Mouse (Mus musculus) neural tube, embryonic 13.5 days (tissue): ENCODE data around the gene Utp14b. TPM values are rescaled to one million over a fixed set of nuclear protein-coding genes. Genes with fewer than 3 reads are reported as not detected.
A peak's percentile ranks its signal among the peaks of the same experiment; 100 is the strongest.

Experiments used
- ATAC-seq: fragments of 200-750 bp; cut with Nextera tagmentation; 2 replicates; pipeline ENCODE4 v1.8.0; 2017; ENCODE audit warnings: low read depth, mild to moderate bottlenecking, moderate TSS enrichment, moderate library complexity
- H3K27ac ChIP-seq: fragments of 300-500 bp; sonication (generic); replicated peaks from 2 replicates; pipeline ENCODE4 v1.5.1; 2015; ENCODE audit warnings: moderate library complexity, mild to moderate bottlenecking, inconsistent platforms
- H3K27me3 ChIP-seq: fragments of 300-500 bp; sonication (generic); 2 replicates; pipeline ENCODE4 v1.6.1; 2015; ENCODE audit warnings: mild to moderate bottlenecking, inconsistent platforms
- H3K36me3 ChIP-seq: fragments of 300-500 bp; sonication (generic); 2 replicates; pipeline ENCODE4 v1.6.1; 2015; ENCODE audit warnings: mild to moderate bottlenecking, inconsistent platforms
- H3K4me1 ChIP-seq: fragments of 300-500 bp; sonication (generic); replicated peaks from 2 replicates; pipeline ENCODE4 v1.6.1; 2015; ENCODE audit warnings: inconsistent platforms
- H3K4me2 ChIP-seq: fragments of 300-500 bp; sonication (generic); 2 replicates; pipeline ENCODE4 v1.6.1; 2015; ENCODE audit warnings: inconsistent platforms, mild to moderate bottlenecking, moderate library complexity
- H3K4me3 ChIP-seq: fragments of 300-500 bp; sonication (generic); 2 replicates; pipeline ENCODE4 v1.5.1; 2015; ENCODE audit warnings: mild to moderate bottlenecking, inconsistent platforms
- H3K9ac ChIP-seq: fragments of 300-500 bp; sonication (generic); 2 replicates; pipeline ENCODE4 v1.6.1; 2015; ENCODE audit warnings: moderate library complexity, mild to moderate bottlenecking, inconsistent platforms
- H3K9me3 ChIP-seq: fragments of 300-500 bp; sonication (generic); 2 replicates; pipeline ENCODE4 v1.6.1; 2016; ENCODE audit warnings: inconsistent platforms
- WGBS: fragments of 180-500 bp; shearing (Covaris S2); methylation state at CpG from one replicate; pipeline ENCODE4 v1.1.7; 2015; 5-methylcytosine and 5-hydroxymethylcytosine counted together
- polyA plus RNA-seq: library from polyadenylated mRNA; unstranded; fragments of >200 nt; fragmentation: Nextera tagmentation; extraction: Ambion mirVana; gene quantifications from 2 replicates; pipeline ENCODE4 v1.2.1, GENCODE M21; 2015

Gene Utp14b
- polyA plus RNA-seq, 1 experiment from 2014 or later, result 2.0 TPM

DNA sequence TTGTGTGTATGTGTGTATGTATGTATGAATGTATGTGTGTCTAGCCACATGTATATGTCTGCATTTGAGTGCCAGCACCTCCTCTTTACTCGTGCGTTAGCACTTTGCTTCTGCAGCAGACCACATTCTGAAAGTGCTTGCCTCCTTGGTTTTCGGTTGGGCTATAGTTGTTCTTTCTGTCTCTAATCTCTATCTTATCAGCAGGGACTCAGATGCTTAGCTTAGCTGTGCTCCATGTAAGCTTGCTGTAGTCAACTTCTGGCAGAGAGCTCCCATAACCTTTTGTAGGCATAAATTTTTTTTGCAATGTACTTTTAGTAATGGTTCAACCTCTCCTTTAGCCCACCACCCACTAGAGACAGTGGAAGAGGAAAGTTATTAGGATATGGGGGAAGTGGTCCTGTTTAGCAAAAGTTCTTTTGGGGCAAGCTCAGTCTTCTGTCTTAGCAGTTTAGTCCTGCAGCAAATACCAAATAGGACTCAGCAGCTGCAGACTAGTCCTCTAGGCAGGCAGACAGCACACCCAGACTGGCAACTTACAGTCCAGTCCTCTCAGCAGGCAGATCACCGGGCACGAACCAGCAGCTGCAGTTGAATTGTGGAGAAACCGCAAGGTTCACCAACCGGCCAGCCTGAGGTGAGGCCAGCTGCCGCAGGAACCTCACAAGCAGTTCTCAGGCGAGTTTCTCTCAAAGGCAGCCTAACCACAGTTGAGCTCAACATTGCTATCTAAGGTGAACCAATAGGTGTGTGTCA is 36.8 kb downstream of the Utp14b start:
- Histone ChIP-seq H3K9me3 (no peaks in the 10 kb centered on the region), H3K9ac (no peak overlapping the region), H3K4me1 (no peaks in the 10 kb centered on the region), H3K4me3 (no peak overlapping the region), H3K27ac (no peak overlapping the region), H3K36me3 (peaks cover 80% of the 10 kb centered on the region), H3K27me3 (no peaks in the 10 kb centered on the region), H3K4me2 (no peak overlapping the region)
- ATAC-seq, result no peak
- 91% methylated on average over 9 of the region's 9 CpGs for WGBS

DNA sequence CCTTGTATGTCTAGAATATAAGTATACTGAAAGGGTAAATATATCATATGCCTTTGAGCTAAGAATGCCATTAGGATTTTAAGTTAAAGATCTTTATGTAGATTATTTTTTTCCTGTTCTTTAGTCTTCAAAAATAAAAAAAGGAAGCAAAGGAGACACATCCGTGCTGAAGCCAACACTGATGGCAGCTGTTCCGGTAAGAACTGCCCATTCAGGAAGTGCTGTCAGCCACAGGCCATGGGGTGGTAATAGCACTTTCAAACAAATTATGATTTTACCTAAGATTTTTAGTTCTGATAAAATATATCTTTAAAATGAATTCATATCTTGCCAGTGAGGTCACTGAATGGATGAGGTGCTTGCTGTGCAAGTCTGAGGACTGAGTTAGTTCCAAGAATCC is 38.5 kb downstream of the Utp14b start:
- Histone ChIP-seq H3K4me3 (no peak overlapping the region), H3K4me2 (no peak overlapping the region), H3K36me3 (peaks cover 80% of the 10 kb centered on the region), H3K27ac (no peak overlapping the region), H3K4me1 (no peaks in the 10 kb centered on the region), H3K9me3 (no peaks in the 10 kb centered on the region), H3K9ac (no peak overlapping the region), H3K27me3 (no peaks in the 10 kb centered on the region)
- no peak for ATAC-seq
- WGBS, result 93% methylated on average over 2 of the region's 2 CpGs

DNA sequence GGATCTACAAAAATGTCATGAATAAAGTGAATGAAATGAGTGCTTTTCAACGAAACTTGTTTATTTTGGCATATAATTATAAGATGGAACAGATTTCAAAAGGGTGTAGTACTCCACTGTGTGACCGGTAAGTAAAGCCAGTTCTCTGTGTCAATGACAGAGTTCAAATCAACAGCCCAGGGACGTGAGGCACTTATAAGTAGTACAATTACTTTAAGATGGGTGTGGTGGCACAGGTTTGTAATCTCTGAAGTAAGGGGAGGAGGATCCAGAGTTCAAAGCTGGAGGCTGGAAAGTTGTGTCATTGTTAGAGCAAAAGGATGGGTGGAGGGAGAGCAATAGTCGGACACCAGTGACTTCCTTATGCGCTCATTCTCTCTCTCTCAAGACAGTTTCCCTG is 39.1 kb downstream of the Utp14b start:
- Histone ChIP-seq H3K27ac (no peak overlapping the region), H3K36me3 (peaks cover 83% of the 10 kb centered on the region), H3K9me3 (no peaks in the 10 kb centered on the region), H3K27me3 (no peaks in the 10 kb centered on the region), H3K4me3 (no peak overlapping the region), H3K4me1 (no peaks in the 10 kb centered on the region), H3K9ac (no peak overlapping the region), H3K4me2 (no peak overlapping the region)
- WGBS, result 88% methylated on average over 5 of the region's 5 CpGs
- no peak for ATAC-seq

DNA sequence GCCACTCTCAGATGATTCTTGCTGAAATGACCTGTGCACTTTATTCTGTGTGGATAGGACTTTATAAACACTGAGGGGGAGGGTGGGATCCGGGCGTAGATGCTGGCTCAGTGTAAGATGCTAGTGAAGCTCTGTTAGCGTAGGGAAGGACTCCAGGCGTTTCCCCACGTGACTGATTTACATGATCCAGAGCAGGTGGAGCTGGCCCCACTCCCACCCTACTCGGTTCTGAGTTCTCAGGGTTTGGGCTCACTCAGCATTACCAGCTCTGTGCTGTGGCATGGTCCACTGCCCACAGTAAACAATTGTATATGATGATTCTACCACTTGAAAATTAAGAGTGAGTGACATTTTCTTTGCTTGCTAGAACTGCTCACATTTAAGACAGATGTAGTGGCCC is 40.3 kb downstream of the Utp14b start:
- Histone ChIP-seq H3K27ac (no peak overlapping the region), H3K9me3 (no peaks in the 10 kb centered on the region), H3K4me2 (no peak overlapping the region), H3K4me3 (no peak overlapping the region), H3K36me3 (peaks cover 83% of the 10 kb centered on the region), H3K9ac (no peak overlapping the region), H3K4me1 (no peaks in the 10 kb centered on the region), H3K27me3 (no peaks in the 10 kb centered on the region)
- 79% methylated on average over 6 of the region's 6 CpGs for WGBS
- 0 out of 2 replicates have a peak, but pooled peaks have one; percentile 36 for ATAC-seq

DNA sequence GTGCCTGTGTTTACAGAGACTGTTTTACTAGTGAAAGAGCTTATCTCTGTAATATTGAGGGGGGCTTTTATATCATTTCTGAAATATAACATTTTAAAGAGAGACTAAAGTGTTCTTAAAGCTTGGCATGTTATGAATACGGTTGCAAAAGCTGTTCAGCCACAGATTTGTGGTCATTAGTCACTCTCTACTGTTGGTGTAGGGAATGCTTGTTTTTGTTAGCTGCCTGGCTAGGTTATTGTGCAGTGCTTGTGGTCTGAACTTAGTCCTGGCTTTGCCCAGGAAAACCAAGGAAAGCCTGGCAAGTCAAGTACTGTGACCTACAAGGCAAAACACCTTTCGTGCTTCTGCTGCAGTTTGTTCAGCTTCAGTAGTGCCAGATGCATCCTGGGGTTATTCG is 43.9 kb downstream of the Utp14b start:
- H3K27me3 ChIP-seq, result no peaks in the 10 kb centered on the region
- ATAC-seq, result no peak
- H3K4me2 ChIP-seq, result no peak overlapping the region
- WGBS, result 90% methylated on average over 3 of the region's 3 CpGs
- H3K4me1 ChIP-seq, result no peaks in the 10 kb centered on the region
- no peak overlapping the region for H3K27ac ChIP-seq
- H3K9me3 ChIP-seq, result no peaks in the 10 kb centered on the region
- H3K36me3 ChIP-seq, result peaks cover 85% of the 10 kb centered on the region
- no peak overlapping the region for H3K9ac ChIP-seq
- H3K4me3 ChIP-seq, result no peak overlapping the region

DNA sequence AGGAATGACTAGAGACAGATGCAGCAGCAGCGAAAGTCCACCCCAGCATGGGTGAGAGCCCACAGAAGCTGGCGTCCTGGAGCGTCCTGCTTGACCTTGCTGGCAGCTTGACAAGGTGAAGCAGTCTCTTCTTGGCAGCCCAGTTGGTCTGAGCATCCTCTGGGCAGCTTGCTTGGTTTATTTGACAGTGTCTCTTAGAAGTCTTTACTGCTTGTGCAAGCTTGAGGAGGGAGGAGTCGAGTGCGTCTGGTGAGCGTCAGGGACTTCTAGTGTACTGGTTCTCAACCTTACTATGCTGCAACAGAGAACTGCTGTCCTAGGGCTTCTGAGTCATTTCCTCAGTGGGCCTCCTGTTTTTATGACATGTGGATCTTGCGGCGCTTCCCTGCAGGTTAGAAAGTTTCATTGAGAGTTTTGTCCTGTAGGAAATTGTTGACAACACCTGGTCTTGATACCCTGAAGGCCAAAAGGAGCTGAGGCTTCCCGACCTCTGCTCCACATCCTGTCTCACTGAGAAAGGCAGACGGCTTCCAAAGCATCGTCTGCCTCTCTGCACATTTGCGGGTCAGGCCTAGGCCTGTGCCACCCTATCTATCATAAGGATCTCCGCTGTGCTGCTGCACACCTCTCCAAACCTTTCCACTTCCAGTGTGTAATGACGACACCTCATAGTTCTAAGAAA is 44.6 kb downstream of the Utp14b start:
- H3K27me3 ChIP-seq, result no peaks in the 10 kb centered on the region
- H3K9ac ChIP-seq, result no peak overlapping the region
- no peak for ATAC-seq
- WGBS, result 84% methylated on average over 14 of the region's 14 CpGs
- H3K4me2 ChIP-seq, result no peak overlapping the region
- no peak overlapping the region for H3K4me3 ChIP-seq
- H3K9me3 ChIP-seq, result no peaks in the 10 kb centered on the region
- H3K27ac ChIP-seq, result no peak overlapping the region
- H3K36me3 ChIP-seq, result peaks cover 79% of the 10 kb centered on the region
- H3K4me1 ChIP-seq, result no peaks in the 10 kb centered on the region

DNA sequence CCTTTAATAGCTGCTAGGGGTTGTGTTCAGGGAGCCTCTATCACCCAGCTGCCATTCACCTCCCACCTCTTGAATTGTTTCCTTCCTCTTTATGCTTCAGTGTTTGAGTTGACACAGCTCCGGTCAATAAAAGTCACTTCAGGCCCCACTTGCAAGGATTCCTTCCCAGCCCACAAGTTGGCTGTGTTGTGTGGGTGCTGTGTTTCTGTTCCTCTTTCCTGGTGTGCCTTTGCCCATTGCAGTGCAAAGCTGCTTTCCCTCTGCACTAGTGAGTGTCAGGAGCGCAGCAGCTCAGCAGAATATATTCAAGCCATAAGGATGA is 45.1 kb downstream of the Utp14b start:
- ATAC-seq, result no peak
- H3K27me3 ChIP-seq, result no peaks in the 10 kb centered on the region
- H3K4me3 ChIP-seq, result no peak overlapping the region
- H3K36me3 ChIP-seq, result peaks cover 76% of the 10 kb centered on the region
- H3K9me3 ChIP-seq, result no peaks in the 10 kb centered on the region
- no peak overlapping the region for H3K4me2 ChIP-seq
- no peak overlapping the region for H3K9ac ChIP-seq
- 86% methylated on average over 2 of the region's 2 CpGs for WGBS
- H3K27ac ChIP-seq, result no peak overlapping the region
- H3K4me1 ChIP-seq, result no peaks in the 10 kb centered on the region

DNA sequence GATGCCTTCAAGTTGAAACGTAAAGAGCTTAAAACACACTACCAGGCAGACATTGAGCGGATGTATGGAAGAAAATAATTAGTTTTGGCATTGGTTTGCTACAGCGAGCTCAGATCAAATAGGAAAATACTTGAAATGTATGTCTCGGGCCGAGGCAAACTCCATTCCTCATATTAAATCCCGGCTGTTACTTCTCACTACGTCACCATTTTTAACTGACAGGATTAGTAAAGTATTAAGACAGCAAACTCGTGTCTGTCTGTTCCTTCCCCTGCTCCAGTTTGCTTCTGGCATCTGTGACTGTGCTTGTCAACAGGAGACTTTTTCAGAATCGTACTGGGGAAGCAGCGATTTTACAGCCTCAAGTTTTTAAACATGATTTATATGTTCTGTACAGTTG is 48.5 kb downstream of the Utp14b start:
- no peaks in the 10 kb centered on the region for H3K4me1 ChIP-seq
- H3K36me3 ChIP-seq, result peaks cover 50% of the 10 kb centered on the region
- no peaks in the 10 kb centered on the region for H3K9me3 ChIP-seq
- ATAC-seq, result no peak
- H3K9ac ChIP-seq, result no peak overlapping the region
- H3K4me2 ChIP-seq, result no peak overlapping the region
- no peak overlapping the region for H3K27ac ChIP-seq
- H3K4me3 ChIP-seq, result no peak overlapping the region
- 93% methylated on average over 10 of the region's 10 CpGs for WGBS
- H3K27me3 ChIP-seq, result no peaks in the 10 kb centered on the region

DNA sequence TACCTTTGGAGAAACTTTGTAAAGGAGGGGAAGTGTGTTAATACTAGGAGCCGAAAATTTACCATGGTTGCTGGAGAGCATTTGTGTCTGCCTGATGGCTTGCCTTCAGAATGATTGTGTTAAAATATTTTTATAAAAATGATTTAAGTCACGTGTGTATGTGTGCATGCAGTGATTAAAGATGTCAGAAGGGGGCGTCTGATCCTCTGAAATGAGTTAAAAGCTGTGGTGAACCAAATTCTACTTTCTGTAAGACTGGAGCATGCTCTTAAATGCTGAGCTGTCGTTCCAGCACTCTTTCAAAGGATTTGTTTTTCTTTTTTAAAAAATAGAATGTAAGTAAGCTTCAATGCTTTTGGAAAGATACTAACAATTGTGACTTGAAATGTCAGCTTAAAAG is 49.4 kb downstream of the Utp14b start:
- H3K4me3 ChIP-seq, result no peak overlapping the region
- no peak overlapping the region for H3K27ac ChIP-seq
- no peaks in the 10 kb centered on the region for H3K27me3 ChIP-seq
- ATAC-seq, result no peak
- H3K9me3 ChIP-seq, result no peaks in the 10 kb centered on the region
- WGBS, result 62% methylated on average over 4 of the region's 4 CpGs
- peaks cover 40% of the 10 kb centered on the region for H3K36me3 ChIP-seq
- H3K4me1 ChIP-seq, result no peaks in the 10 kb centered on the region
- H3K9ac ChIP-seq, result no peak overlapping the region
- no peak overlapping the region for H3K4me2 ChIP-seq

DNA sequence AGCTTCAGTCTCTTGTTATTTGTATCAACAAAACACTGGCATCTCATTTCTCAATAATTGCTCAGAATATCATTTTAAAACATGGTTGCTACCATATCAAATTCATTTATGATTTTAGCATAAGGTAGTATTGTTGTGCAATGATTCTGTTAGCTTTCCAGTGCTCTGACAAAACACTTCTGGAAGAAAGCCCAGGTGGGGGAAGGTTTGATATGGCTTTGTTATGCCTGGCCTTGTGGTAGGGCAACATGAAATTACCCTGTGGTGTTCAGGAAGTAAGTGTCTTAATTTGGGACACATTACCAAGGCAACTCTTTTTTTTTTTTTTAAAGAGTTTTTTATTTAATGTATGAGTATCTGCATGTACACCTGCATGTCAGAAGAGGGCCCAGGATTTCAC is 52.2 kb downstream of the Utp14b start:
- no peak overlapping the region for H3K4me3 ChIP-seq
- H3K27me3 ChIP-seq, result no peaks in the 10 kb centered on the region
- H3K27ac ChIP-seq, result no peak overlapping the region
- no peak overlapping the region for H3K4me2 ChIP-seq
- H3K9ac ChIP-seq, result no peak overlapping the region
- no peaks in the 10 kb centered on the region for H3K4me1 ChIP-seq
- H3K36me3 ChIP-seq, result peaks cover 14% of the 10 kb centered on the region
- no peaks in the 10 kb centered on the region for H3K9me3 ChIP-seq
- no peak for ATAC-seq

DNA sequence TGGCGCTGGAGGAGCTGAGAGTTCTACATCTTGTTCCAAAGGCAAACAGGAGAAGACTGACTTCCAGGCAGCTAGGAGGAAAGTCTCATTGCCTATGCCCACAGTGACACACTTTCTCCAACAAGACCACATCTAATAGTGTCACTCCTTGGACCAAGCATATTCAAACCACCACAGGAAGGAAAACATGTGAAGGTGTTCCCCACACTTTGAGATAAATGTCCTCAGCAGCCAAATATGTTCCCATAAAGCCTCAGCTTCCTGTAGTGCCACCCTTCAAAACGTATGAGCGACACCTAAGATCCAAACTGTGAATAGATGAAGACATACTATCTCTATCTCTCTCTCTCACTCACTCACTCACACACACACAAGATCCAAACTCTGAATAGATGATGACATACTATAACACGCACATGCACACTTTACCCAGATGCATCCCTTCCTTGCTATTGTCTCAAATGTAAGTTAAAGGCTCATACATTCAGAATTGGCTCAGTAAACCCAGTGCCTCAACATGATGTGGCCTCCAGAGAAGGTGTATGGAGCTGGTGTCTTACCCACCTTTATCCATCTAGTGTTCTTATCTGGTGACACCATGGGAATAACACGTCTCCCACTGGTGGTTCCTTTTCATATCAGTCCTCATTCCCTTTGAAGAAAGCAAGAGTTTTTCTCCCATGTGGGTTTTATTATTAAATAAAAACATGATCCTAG is 52.9 kb downstream of the Utp14b start:
- H3K9ac ChIP-seq, result no peak overlapping the region
- H3K4me1 ChIP-seq, result no peaks in the 10 kb centered on the region
- ATAC-seq, result no peak
- H3K27me3 ChIP-seq, result no peaks in the 10 kb centered on the region
- H3K9me3 ChIP-seq, result no peaks in the 10 kb centered on the region
- H3K36me3 ChIP-seq, result peaks cover 6% of the 10 kb centered on the region
- 94% methylated on average over 5 of the region's 5 CpGs for WGBS
- H3K4me2 ChIP-seq, result no peak overlapping the region
- H3K4me3 ChIP-seq, result no peak overlapping the region
- H3K27ac ChIP-seq, result no peak overlapping the region
